Comparison of ENCODE assay signal across 11 mouse cellular contexts in the genomic region with DNA sequence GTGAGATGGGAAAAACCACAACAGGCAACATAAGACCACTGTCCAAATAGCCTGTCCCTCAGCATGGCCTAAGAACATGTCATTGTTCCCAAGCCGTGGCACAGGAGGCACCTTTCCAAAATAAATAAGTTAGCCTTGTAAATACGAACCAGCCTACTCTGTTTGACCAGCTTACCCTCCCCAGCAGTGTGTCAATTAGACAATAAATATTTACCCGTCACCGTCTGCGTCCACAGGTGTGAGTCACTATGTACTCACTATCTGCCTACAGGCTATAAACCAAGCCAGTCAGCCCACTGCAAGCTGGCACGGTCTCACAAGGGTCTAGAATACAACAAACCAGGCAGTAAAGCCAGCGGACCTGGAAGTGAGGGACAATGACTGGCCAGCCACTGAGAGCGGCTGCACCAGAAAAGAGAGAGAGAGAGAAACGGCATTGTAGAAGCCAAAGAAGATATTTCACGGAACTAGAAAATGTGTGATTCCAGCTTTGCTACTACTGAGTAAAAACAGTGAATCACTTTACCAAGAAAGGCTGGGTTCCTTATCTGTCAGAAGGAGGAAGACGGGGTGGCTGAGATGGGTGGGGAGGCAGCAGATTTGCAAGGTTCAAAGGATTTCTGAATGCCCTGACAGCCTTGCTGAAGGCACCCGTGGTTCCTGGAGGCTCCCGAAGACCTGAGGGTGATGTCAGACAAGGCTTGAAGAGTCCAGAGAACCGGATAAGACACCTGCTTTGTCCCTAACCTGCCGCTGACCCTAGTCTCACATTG.
A peak's percentile ranks its signal among the peaks of the same experiment; 100 is the strongest.
DNase-seq lines count a peak whose midpoint lies in the region; ATAC-seq lines count a peak whose summit lies in the region.
"Had no signal": no experiment of that assay in that cellular context is flagged by ENCODE, and none has a peak within 500 bp of the region (broad histone marks: within the 10 kb centered on the region; RNA-seq: fewer than 3 reads in every experiment).

No protein-coding gene starts in this region.

- 38% methylated on average over 15 of the region's 15 CpGs for WGBS in lung, embryonic 16.5 days
- WGBS in stomach, embryonic 14.5 days, result 59% methylated on average over 15 of the region's 15 CpGs

- H3K9me3 ChIP-seq in lung, embryonic 16.5 days (ENCODE audit: control insufficient read depth, low read length), result no peaks in the 10 kb centered on the region
- H3K9me3 ChIP-seq in stomach, embryonic 14.5 days (ENCODE audit: control insufficient read depth, low read depth, low read length), result no peaks in the 10 kb centered on the region

- no peak overlapping the region for H3K9ac ChIP-seq in lung, embryonic 16.5 days (ENCODE audit: low read length)
- no peak overlapping the region for H3K9ac ChIP-seq in stomach, embryonic 14.5 days (replicated peaks; ENCODE audit: low read depth, low read length)

- no peak overlapping the region for H3K4me3 ChIP-seq in lung, embryonic 16.5 days (ENCODE audit: low read length)
- H3K4me3 ChIP-seq in stomach, embryonic 14.5 days (ENCODE audit: low read depth, low read length), result no peak overlapping the region
- H3K4me3 ChIP-seq: heart, adult 2 months had no signal

- no peak for DNase-seq in lung, postnatal 4 days
- DNase-seq in Muller cell, postnatal 12 days (ENCODE audit: inconsistent ontology term), result peak; percentile 57
- DNase-seq in kidney, postnatal 14 days, result no peak
- DNase-seq in cerebellum, adult 9-11 months, result no peak
- DNase-seq: heart, adult 2 months; heart, postnatal 36 days; kidney, adult 18-20 months had no signal

- H3K27me3 ChIP-seq in lung, embryonic 16.5 days (ENCODE audit: control insufficient read depth, insufficient read depth, low read depth, low read length), result no peaks in the 10 kb centered on the region
- no peaks in the 10 kb centered on the region for H3K27me3 ChIP-seq in stomach, embryonic 14.5 days (ENCODE audit: control insufficient read depth, insufficient read depth, low read length)

- peaks cover 3% of the 10 kb centered on the region; the same call in 1 of the 2 replicates for H3K4me1 ChIP-seq in lung, embryonic 16.5 days (replicated peaks; ENCODE audit: control insufficient read depth, insufficient read depth, low read length)
- 0 out of 2 replicates have a peak, but pooled peaks cover 8% of the 10 kb centered on the region for H3K4me1 ChIP-seq in stomach, embryonic 14.5 days (ENCODE audit: control insufficient read depth, insufficient read depth, low read length)

- ATAC-seq in lung, embryonic 16.5 days (ENCODE audit: low read depth), result peak; percentile 56
- peak; percentile 41 for ATAC-seq in inflammation-experienced regulatory T-cells, adult 6 months
- ATAC-seq in stomach, embryonic 14.5 days (ENCODE audit: insufficient number of reproducible peaks, insufficient read depth, low FRiP score, low read depth), result peak; percentile 80

- H3K27ac ChIP-seq in lung, embryonic 16.5 days (ENCODE audit: low read length), result no peak overlapping the region
- H3K27ac ChIP-seq in stomach, embryonic 14.5 days (ENCODE audit: low read length), result peak overlapping the region; percentile 46; the same call in 1 of the 2 replicates
- H3K27ac ChIP-seq: heart, adult 2 months had no signal

- H3K4me2 ChIP-seq in lung, embryonic 16.5 days (ENCODE audit: low read depth, low read length), result no peak overlapping the region
- no peak overlapping the region for H3K4me2 ChIP-seq in stomach, embryonic 14.5 days (replicated peaks; ENCODE audit: low read depth, low read length)

- H3K36me3 ChIP-seq in lung, embryonic 16.5 days (ENCODE audit: control insufficient read depth, insufficient read depth, low read length), result no peaks in the 10 kb centered on the region
- no peaks in the 10 kb centered on the region for H3K36me3 ChIP-seq in stomach, embryonic 14.5 days (ENCODE audit: control insufficient read depth, insufficient read depth, low read length)
- H3K36me3 ChIP-seq: G1E had no signal
